Mouse (Mus musculus) bone marrow macrophage, adult 2 months (primary cell): ENCODE data around the gene Galnt17. TPM values are rescaled to one million over a fixed set of nuclear protein-coding genes. Genes with fewer than 3 reads are reported as not detected.

Experiments used
- H3K27ac ChIP-seq: 2 replicates; pipeline ENCODE4 v1.5.1; 2012; ENCODE audit warnings: low read depth, low read length; ENCODE audit not compliant: insufficient read depth
- H3K4me1 ChIP-seq: 2 replicates; pipeline ENCODE4 v1.6.1; 2012; ENCODE audit warnings: low read length; ENCODE audit not compliant: control insufficient read depth, insufficient read depth
- H3K4me3 ChIP-seq: 2 replicates; pipeline ENCODE4 v1.5.1; 2012; ENCODE audit warnings: mild to moderate bottlenecking, low read length, moderate library complexity; ENCODE audit not compliant: insufficient read depth
- CTCF ChIP-seq: IDR thresholded peaks from 2 replicates; pipeline ENCODE4 v1.5.1; 2012; ENCODE audit warnings: low read depth, mild to moderate bottlenecking, low read length, moderate library complexity
- POLR2A ChIP-seq: IDR thresholded peaks from 2 replicates; pipeline ENCODE4 v1.6.1; 2012; ENCODE audit warnings: mild to moderate bottlenecking, low read depth, low read length, borderline replicate concordance
- polyA plus RNA-seq: library from polyadenylated mRNA; stranded (reverse); fragments of >200 nt; gene quantifications from 2 replicates; pipeline ENCODE4 v1.2.4, GENCODE M21; 2012; ENCODE audit not compliant: missing spikeins, insufficient read depth, insufficient read length

The Galnt17 gene
- polyA plus RNA-seq, 1 experiment = not detected

- H3K27ac ChIP-seq = no peak overlapping the region
- no peaks in the 10 kb centered on the region for H3K4me1 ChIP-seq
- TF ChIP-seq CTCF = no peak
- TF ChIP-seq POLR2A = no peak
- H3K4me3 ChIP-seq = no peak overlapping the region
These were observed 259.8 kb downstream of the Galnt17 start for GRCm38 (mm10) chr5:131048505-131048904.

DNA sequence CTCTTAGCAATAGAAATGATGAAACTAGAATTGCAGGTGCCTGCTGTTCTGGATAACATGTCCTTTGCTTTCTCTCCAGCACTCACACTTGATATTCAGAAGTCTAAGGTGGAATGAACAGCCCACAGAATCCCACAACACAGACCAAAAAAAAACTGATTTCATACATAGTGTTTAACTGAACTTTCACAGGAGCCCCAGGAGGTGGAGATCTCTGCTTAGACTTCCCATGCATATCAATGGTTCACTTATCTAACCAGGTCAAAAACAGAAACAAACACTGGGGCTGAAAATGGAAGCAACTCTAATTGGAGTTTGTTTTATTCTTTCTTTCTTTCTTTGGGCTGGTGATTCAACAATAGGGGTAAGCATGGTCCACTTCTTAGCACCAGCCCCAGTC is 265.2 kb downstream of the Galnt17 start:
- no peak overlapping the region for H3K4me3 ChIP-seq
- TF ChIP-seq POLR2A = no peak
- no peak for TF ChIP-seq CTCF
- no peak overlapping the region for H3K27ac ChIP-seq
- H3K4me1 ChIP-seq = no peaks in the 10 kb centered on the region

DNA sequence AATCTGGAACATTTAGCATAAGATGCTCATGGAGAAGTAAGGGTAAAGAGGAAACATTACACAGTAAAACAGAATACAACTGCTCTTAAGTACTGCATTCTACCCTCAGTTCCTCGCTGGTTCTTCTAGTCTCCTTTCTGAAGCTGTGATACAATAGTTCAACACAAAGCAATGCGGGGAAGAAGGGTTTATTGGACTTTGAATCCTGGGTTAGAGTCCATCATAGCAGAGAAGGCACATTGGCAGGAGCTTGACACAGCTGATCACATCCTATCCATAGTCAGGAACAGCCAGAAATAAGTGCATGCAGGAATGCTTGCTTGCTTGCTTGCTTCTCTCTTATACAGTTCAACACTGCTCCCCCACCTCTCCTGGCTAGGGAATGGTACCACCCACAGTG is 267.9 kb downstream of the Galnt17 start:
- TF ChIP-seq POLR2A = no peak
- TF ChIP-seq CTCF = no peak
- Histone ChIP-seq H3K27ac (no peak overlapping the region), H3K4me1 (no peaks in the 10 kb centered on the region), H3K4me3 (no peak overlapping the region)

- Histone ChIP-seq H3K4me3 (no peak overlapping the region), H3K27ac (no peak overlapping the region), H3K4me1 (no peaks in the 10 kb centered on the region)
- TF ChIP-seq POLR2A = no peak
- TF ChIP-seq CTCF = no peak
These were observed 268.5 kb downstream of the Galnt17 start for GRCm38 (mm10) chr5:131039611-131040313.

DNA sequence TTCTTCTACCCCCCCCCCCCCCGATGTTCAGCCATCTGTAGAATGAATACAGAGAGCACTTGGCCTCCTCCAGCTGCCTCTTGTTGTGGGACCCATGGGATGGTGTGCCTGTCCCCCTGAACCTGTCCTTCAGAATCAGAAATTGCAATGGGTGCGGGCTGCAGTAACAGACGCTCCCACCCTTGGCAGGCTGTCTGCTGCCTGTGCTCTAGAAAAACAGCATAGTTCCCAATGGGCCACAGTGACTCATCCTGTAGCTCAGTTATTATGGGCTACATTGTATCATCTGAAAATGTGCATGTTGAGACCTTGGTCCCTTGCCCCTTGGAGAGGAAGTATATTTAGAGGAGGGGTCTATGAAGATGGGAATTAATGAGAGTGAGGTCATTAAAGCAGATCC is 283.8 kb downstream of the Galnt17 start:
- Histone ChIP-seq H3K4me1 (no peaks in the 10 kb centered on the region), H3K4me3 (no peak overlapping the region)
- no peak for TF ChIP-seq CTCF
- TF ChIP-seq POLR2A = no peak

GRCm38 (mm10) chr5:131022396-131022993 is 285.8 kb downstream of the Galnt17 start:
- TF ChIP-seq CTCF = no peak
- TF ChIP-seq POLR2A = no peak
- Histone ChIP-seq H3K4me3 (no peak overlapping the region), H3K27ac (no peak overlapping the region), H3K4me1 (no peaks in the 10 kb centered on the region)

More for the DNA sequence above, 283.8 kb downstream of the Galnt17 start:
- H3K27ac ChIP-seq = no peak overlapping the region

- Histone ChIP-seq H3K4me3 (no peak overlapping the region), H3K27ac (no peak overlapping the region), H3K4me1 (no peaks in the 10 kb centered on the region)
- no peak for TF ChIP-seq POLR2A
- TF ChIP-seq CTCF = no peak
These were observed 287.4 kb downstream of the Galnt17 start for GRCm38 (mm10) chr5:131020936-131021335.

- TF ChIP-seq POLR2A (no peak), CTCF (no peak)
- H3K27ac ChIP-seq = no peak overlapping the region
- no peaks in the 10 kb centered on the region for H3K4me1 ChIP-seq
- no peak overlapping the region for H3K4me3 ChIP-seq
These were observed 288.8 kb downstream of the Galnt17 start for GRCm38 (mm10) chr5:131019346-131019965.

- H3K4me1 ChIP-seq = no peaks in the 10 kb centered on the region
- H3K27ac ChIP-seq = no peak overlapping the region
- H3K4me3 ChIP-seq = no peak overlapping the region
- TF ChIP-seq CTCF (no peak), POLR2A (no peak)
These were observed 292.2 kb downstream of the Galnt17 start for GRCm38 (mm10) chr5:131016066-131016465.

GRCm38 (mm10) chr5:131015341-131015740 is 293.0 kb downstream of the Galnt17 start:
- TF ChIP-seq CTCF (no peak), POLR2A (no peak)
- Histone ChIP-seq H3K4me3 (no peak overlapping the region), H3K4me1 (no peaks in the 10 kb centered on the region), H3K27ac (no peak overlapping the region)
